Mouse (Mus musculus) heart, postnatal 4 days (tissue): ENCODE data around the gene Edar. TPM values are rescaled to one million over a fixed set of nuclear protein-coding genes. Genes with fewer than 3 reads are reported as not detected.

Experiments used
- DNase-seq: peaks from one replicate; pipeline ENCODE4 v3.0.0; 2021
- total RNA-seq, 2 experiments: library from RNA; stranded (reverse); gene quantifications; 2 replicates each; pipeline ENCODE4 v1.2.3; 2021

The Edar gene
- total RNA-seq, 2 experiments from 2014 or later: 0.41 to 0.43 TPM

DNA sequence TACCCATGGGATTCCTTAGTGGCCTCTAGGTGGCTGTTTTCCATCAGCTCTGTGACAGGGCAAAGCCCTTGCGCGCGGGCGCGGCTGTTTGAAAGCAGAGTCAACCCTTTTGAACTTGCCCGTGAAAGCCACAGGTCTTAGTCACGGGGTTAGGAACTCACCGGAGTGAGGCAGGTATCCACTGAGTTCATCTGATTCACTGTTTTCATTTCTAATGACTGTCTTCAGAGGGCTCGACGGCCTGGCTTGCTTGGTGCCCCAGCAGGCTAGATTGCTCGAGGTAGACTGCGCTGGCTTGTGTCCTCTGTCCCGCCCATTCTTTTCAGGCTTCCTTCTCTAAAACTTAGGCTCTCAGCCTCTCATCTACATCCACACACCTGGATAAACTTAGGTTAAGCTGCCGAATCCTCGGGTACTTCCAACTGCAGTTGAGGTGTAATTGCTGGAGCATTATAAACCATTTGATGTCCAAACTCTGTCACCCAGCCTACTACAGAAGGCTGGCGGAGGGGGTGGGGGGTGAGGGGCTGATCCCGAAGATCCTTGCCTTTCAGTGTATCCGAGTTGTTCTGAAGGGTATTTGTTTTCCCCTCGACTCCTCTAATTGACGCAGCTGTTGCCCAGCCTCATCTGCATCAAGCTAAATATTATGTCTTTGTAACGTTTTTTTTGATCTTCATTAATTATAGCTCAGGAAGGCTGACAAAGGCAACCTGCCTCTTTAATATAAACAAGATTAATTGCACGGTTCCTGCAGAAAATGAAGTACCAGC is 24.0 kb downstream of the Edar start:
- DNase-seq: no peak

DNA sequence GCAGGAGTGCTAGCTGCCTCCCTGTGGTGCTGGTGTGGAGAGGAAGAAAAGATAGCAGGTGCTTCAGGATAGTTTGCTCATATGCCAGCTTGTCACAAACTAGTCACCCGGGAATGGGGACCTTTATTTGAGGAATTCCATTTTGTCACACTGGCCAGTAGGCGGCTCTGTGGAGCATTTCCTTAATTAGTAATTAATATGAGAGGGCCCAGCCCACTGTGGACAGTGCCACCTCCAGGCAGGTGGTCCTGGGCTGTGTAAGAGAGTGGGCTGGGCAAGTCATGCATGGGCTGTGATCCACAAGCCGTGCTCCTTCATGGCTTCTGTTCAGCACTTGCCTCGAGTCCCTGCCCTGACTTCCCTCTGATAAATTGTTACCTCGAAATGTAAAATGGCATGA is 26.7 kb downstream of the Edar start:
- DNase-seq: no peak

DNA sequence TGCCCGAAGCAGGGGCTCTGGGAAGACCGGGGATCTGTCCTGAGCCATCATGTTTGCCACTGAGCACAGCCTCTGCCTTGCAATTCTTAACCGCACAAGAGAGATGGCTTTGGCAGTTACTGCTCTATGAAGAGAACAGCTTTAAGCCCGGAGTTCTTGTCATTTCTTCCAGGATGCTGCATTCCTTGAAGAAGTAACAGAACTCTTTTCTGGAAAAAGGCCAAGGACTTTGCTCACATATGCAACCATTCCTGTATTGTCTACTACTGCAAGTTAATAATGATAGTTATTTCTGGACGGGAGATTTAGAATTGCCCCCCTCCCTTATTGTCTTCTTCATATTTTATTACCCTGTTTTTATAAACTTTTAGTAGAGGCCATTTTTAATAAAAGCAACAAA is 30.8 kb downstream of the Edar start:
- DNase-seq: no peak

DNA sequence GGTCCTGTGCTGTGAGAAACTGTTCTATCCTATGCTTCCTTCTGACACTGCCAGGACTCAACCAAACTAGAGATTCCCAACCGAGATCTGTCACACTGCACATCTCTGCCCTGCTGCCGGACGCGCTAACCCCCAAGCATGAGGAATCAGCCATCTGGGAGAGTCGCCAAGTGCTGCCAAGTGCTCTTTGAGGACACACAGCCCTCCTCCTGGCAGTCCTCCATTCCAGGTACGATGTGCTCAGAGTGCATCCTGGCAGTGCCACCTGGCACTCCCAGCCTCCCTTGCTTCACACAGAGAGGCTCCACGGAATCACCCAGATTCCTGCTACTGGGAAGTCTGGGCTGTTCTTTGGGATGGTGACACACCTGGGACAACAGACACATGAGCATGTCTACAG is 31.3 kb downstream of the Edar start:
- DNase-seq: peak; percentile 37

DNA sequence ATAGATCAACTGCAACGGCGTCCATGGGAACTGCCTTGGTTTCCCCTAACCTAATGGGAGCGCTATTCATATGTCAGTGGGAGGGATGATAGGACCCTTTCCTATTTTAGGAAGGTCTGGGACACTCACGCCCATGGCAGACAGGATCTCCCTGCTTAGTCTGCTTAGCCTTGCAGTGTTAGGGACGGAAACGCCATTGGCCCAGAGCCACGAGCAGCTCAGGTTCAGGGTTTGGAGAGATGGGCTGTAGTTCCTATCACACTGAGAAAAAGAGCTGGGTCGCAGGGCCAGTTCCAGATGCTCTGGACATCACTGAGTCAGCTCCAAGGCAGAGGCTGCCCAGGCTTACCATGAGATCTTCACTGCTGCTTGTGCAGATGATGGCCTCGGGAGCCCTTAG is 32.5 kb downstream of the Edar start:
- no peak for DNase-seq

DNA sequence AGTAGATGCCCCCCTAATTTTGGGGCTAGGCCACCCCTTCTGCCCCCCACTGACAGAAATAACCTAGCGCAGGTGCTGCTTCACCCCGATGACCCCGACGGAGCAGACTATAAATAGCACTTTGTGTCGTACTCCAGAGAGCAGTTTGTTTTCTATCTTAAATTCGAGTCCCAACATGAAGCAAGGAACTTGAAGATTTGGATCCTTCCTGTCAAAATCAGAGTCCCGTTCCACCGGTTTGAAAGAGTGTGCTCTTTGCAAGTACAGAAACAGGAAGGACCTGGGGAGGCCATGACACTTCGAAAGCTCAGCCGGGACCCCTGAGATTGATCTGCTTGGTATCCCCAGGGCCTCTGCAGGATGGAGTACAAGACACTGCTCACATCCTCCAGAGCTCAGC is 33.8 kb downstream of the Edar start:
- no peak for DNase-seq

DNA sequence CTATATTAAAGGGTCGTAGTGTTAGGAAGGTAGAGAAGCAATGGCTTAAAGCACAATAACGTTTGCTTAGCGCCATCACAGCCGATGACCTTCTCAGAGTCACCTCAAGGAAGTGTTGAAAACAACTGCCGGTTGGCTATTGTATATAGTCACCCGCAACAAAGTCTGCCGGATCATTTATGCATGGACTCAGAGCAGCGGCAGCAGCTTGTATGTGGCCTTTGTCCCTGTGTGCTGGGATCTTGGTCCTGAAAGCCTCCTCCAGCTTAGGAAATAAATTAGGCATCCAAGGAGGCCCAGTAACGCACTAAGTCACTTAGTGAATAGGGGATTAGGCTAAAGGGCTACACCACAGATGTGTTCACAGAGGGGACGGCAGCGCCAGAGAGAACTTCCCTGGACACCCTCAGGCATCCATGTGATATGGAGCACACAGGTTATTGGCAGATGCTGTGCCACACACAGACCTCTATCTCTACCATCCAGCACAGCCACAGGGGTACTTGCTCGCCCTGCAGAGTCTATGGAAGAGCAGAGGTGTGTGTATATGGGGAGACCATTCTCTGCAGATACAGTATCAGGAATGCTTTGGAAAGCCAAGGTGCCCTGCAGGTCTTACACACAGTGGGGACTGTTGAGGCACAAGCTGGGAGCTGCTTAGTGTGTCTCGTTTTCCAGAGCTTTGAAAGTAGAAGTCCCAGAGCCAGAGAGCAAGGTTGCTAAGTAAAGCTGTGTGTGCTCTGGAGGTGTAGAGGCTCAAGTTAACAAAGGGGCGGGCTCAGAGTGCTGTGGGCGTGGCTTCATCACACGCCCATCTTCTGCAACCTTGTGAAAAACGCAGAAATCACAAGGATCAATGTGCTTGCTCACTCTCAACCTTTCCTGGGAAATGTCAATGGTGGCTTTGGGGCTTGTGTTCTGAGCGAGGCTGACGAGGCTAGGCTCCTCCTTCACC is 34.7 kb downstream of the Edar start:
- DNase-seq: no peak

DNA sequence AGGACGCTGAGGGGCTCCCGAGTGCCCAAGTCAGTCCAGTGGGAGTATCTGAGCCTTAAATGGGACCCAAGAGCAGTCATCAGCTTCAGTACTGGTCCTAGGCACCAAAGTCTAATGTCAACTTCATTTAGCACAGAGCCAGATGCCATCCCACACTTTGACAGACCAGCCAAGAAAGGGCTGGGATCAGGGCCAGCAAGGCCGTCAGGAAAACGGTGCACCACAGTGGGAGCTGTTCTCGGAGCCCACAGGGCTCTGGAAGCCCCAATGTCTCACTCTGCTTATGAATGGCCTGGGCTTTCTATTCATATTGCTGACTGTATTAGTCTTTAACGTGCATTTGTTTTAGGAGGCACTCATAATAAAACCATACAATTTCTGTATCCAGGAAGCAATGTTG is 36.2 kb downstream of the Edar start:
- DNase-seq: peak; percentile 44

DNA sequence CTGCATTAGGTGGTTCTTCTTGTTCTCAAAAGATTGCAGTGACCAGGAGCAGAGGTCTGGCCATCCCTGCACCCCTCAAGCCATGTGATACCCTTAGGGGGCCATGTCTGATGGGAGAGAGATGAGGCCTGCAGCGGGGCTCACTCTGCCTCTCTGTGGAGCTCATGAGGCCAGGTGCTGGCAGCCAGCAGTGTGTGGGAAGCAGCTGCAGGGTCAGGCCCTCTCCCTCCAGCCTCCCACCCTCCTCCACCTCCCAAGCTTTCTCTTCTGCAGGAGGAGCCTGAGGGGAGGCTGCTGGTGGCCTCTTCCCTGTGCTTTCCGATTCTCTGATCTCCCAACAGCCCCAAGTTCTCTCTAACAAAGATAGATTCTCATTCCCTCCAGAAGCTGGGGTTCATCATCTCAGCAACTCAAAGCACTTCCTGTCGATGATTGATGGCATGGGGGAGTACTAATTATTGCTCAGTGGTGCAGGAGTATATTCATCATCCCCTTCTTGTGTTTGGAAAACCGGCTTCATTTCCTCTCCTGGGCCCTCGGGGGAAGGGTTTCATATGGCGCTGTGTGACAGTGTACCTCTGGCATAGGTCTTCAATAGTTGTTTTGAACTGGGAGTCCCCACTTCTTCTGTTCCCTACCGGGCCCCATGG is 38.9 kb downstream of the Edar start:
- DNase-seq: no peak

DNA sequence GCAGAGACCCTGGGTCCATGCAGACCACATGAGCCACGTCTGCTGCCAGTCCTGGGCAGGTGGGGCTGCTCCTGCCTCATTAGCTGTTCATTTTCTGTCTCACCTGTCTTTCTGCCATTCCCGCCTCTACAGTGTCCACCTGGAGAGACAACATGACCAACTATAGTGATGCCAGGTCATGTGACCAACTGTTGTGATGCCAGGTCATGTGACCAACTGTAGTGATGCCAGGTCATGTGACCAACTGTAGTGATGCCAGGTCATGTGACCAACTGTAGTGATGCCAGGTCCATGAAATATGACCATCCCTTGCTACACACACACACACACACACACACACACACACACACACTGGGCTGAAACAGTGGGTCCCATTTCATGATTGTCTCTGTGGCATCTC is 41.9 kb downstream of the Edar start:
- DNase-seq: no peak

DNA sequence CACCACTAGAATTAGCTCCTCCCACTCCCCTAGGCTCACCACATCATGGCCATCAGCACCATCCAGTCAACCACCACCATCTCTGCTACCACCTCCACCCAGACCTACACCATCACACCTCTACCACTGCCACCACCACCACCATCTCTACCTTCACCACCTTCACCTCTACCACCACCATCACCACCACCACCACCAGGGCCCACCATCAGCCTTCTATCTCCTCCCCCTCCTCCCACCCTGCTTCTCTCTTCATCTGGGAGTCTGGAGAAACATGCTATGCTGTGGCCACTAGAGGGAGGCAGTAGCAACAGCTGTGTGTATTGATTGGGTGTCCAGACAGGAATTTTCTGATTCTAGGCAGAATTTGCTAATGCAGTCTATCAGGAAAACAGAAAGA is 47.9 kb downstream of the Edar start:
- DNase-seq: peak; percentile 43

DNA sequence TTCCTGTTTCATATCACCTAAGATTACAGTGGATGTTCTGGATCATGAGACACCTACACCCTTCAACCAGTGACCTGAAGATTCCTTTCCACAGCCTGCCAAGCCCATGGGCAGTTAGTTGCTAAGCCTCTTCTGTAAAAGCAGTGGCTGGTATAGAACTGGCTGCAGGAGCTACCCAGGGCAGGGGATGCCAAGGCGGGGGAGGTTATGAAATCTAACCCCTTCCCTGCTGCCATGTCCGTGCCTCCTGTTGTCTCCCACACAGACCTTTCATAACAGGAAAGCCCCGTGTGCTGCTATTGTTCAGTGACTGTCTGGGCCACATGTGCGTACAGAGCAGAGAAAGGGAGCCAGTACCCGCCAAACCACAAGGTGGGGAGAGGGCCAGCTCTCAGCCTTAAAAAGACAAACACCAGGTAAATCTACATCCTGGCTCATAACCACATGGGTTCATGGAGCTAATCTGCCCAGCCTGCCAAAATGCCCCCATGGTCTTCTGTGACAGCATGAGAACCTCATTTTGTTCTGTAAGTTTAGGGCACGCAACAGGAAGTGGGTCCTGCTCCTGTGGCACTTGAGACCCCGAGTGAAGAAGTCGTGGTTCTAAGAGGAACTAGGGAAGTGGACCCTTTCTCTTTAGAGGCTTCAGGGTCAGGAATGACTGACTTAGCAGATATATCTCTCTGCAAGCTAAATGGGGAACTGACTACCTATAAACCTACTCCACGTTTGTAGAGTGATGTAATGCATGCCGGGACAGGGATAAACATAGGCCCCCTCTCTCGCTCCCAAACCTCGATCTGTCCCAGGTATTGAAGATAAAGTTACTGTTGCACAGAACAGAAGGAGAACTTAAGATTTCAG is 50.4 kb downstream of the Edar start:
- DNase-seq: no peak

DNA sequence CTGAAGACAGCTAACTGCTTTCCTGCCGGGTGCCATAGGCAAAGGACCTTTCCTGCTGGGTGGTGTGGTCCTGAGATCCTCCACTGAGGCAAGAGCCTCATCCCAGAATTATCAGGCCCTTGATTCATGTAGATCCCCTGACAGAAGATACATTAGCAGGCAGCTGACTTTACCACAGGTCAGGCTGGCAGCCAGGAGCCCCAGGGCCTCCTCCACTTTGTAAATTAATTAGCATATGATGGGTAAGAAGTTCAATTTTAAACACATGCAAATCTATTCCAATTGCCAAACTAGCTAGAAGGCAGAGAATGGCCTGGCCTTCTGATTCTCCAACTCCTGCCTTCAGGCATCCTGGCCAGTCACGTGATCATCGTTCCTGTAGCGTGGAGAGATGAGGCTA is 56.2 kb downstream of the Edar start:
- no peak for DNase-seq

DNA sequence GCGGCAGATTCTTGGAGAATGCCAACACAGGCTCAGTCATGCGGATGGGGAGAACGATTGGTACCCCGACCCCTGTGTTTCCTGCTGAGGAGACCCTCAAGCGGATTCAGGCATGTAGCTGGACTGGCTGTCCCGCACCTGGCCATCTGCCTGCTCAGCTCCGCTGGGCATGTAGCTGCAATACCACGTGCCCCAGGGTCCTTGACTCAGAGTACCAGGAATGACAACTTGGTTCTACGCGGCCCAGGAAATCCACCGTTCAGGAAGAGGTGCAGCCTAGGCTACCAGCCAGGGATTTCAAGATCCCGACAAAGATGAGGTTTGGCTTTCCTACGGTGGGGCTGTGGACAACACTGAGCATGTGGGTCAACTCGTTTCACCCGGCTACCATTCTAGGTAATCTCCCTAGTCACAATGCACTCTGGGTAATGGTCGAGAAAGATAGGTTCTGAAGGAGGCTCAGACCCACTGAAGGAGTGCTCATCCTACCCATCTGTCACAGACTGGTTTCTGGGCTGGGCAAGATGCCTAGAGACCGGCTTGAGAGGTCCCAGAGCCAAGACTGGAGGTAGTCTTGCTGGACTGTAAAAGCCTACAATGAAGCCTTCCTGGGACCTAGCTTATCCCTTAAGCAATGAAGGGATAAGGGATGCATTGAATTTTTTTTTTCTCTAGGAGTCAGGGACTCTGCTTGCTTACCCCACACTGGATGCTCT is 56.8 kb downstream of the Edar start:
- no peak for DNase-seq

DNA sequence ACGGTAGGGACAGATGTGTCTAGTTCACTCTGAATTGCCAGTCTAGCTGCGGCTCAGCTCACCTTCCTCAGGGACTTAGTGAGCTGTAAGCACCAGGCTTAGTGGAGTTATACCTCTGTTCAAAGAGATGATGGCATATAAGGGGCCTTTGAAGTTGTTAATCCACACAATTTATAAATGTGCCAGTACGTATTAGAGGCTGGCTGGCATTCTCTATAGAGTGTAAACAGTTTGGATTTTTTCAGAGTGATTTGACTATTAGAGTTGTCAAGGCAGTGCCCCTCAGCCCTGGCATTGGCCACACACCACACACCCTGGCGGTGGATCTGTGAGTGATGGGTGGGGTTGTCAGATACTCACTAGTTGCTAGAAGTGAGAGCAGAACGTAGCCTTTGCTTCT is 58.9 kb downstream of the Edar start:
- DNase-seq: no peak

DNA sequence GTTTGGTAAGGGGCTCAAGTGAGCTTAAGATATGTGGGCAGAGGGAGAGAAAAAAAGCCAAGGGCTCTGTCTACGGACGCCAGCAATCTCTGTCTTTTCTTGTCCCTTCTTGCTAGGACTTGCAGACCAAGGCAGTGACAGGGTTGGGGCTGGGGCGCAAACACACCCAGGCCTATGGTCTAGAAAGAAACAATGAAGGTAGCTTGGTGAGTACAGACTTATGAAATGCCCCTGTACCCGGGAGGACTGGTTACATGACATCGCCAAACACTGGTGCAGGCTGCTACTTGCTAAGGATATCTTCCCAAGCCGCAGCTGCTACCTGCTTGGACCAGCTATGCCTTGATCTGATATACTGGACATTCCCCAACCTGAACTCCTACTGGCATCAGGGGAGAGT is 60.9 kb downstream of the Edar start:
- no peak for DNase-seq

DNA sequence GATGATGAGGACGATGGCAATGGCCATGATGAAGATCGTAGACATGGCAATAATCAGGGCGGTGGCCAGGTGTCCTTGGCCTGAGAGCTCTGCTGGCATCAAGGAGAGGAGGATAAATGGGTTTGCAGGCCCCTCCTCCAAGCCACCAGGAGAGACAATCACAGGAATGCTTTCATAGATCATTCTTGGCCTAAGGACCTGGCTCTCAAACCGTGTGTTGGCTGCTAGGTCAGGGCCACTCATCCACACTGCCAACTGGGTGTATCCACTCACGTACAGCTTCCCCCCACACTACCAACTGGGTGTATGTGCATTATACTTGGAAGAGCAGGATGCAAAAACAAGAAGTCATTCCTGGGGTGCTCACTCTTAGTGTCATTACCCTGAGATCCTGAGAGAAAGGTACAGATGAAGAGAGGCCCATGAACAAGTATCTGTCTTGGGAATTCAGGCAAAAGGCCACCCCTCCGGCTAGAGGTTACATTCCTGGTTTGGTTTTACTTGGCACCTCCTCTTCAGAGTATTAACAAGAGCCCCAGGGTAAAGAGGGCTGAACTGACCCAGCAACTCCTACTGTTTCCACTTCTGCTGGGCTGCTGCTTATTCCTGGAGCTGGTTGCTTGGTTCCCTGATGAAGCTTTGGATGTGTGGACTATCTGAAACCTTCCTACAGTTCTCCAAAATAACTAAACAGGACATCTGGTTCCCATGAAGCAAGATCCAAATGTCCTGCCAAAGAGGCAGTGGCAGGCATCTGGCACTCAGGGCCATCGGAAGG is 64.8 kb downstream of the Edar start:
- DNase-seq: no peak

DNA sequence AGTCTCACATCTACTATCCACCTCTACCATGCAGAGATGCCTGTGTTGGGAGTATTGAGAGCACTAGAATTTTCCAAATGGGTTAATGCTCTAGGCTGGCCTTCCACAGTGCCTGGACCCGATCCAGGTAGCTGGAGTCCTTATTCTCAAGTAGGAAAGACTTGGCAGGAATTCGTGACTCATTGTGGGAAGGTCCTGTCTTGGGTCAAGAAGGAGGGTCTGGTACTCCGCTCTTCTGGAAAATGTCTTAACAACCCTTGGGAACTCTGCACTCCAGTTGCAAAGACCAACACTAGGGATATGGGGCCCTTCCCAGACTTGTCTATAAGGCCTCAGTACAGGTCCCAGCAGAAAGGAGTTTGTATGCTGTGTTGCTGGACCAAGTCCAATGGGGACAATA is 66.6 kb downstream of the Edar start:
- DNase-seq: no peak

DNA sequence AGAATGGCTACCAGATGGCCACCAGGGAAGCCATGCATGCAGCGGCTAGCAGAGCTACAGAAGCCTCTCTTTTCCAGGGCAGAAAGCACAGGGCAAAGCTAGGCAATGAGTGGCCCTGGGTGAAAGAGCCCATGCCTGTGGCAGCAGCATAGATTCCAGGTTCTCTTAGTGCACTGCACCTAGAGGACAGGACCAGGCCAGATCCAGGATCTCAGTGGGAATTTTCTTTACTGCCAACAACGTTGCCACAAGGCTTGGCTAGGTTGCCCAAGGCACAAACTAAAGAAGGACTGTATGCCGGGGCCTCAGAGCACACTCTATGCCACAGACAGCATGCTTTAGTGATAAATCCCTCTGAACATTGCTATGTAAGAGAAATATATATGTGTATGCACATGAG is 69.1 kb downstream of the Edar start:
- no peak for DNase-seq

DNA sequence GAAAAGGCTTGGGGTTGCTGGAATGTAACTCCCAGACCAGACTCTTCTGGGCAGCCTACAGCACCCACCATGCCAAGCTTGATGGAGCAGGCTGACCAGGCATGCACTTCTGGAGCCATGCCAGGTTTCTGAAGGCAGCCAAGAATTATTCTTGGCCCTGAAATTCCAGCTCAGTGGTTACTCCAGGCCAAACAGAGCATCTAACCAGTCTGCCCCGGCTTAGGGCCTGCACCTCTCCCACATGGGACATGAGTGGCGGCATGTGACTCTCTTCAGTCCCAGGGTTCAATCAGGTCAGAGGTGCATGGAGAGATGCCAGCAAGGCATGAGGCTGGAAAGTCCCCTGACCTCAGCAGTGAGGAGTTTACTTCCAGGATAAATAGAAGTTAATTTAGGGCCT is 70.7 kb downstream of the Edar start:
- DNase-seq: peak; percentile 74

DNA sequence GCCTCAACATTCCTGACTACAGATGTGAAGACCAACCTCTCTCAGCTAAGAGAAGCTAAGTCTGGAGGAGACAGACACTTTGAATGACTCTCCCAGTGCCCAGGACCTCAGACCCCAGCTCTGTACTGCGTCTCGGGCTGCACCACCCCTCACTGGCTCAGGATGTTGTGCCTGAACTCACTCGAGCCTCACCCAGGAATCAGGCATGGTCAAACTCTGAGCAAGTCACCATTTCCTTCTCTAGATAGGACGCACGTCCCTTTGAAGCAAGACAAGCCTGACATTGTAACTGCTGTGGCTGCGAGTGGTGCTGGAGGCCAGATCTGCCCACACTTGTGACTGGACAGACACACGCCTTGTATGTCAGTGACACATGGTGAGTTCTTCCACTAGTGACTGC is 73.5 kb downstream of the Edar start:
- DNase-seq: no peak
